Mouse (Mus musculus): ENCODE results near the gene Zfp60.
"Not testable (repeated sequence)": the region's sequence is repeated elsewhere in the genome, so short reads cannot be mapped to it uniquely, and the experiment has no call there.

The Zfp60 gene

GRCm38 (mm10) chr7:27731281-27731883, at the start of gene Zfp60:
TSS of gene Zfp60 (plus strand) at chr7:27731389.
- peak; percentile 84 to 87 for DNase-seq

DNA sequence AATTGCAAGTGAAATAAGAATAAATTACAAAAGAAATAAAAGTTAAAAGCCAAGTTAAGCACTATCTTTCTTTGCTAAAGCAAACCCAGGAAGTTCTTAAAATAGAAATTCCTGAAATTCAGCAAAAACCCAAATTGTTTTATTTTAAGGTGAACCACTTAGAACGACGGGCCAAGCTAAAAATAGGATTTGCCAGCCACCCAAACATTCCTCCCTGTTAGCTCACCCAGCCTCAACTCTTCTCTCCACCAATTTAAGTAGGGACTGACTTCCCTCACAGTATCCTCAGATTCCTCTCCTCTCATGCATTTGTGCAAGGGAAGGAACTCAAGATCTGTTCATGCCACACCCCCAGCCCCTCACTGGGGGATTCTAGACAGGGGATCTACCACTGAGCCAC, 48.0 kb upstream of the Zfp60 start:
- no peak for DNase-seq

DNA sequence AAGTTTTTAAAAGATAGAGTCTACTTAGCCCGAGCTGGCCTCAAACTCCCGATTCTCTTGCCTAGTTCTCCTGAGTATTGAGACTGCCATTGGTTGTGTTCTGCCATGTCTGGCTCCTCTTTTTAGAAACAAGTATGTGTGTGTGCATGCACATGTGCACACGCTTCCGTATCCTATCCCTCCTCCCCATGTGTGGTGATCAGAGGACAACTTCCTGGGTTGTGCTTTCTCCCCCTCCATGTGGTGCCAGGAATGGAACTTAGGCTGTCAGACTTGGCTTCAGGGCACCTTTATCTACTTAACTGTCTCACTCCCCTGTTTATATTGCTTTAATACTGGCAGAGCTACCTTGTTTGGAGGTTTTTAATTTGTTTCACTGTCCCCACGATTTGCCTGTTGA, 46.0 kb upstream of the Zfp60 start:
- no peak for DNase-seq

DNA sequence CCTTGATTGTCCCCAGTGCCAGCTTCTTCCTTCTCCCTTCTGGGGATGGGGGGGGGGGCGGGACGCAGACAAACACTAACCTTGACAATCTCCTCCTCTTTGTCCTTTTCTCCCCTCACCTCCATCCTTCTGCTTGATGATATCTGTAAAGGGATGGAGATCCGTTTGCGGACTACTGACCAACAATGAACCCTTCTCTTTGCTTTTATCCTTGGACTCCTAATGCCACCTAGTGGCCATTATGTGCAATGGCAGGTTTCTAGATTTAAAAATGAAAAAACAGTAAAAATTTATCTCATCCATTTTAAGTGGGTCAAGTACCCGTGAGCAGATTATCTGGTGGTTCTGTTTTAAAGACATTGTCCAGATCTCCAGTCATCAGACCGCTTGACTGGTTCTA, 45.5 kb upstream of the Zfp60 start:
- DNase-seq = no peak

DNA sequence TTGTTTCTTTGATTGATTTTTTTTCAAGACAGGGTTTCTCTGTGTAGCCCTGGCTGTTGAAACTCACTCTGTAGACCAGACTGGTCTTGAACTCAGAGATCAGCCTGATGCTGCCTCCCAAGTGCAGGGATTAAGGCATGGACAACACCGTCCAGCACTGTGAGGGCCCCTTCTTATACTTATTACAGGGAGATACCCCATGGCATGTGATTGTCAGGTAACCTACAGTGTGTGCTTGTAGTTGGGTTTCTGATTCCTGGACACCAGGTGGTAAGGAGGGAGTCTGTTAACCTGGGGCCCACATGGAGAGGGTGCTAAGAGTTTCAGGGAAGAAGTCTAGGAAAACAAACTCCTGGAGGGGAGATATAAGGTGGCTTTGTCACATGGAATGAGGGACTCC, 44.1 kb upstream of the Zfp60 start:
- no peak for DNase-seq

- no peak for DNase-seq
Observed at GRCm38 (mm10) chr7:27687836-27688235, 43.4 kb upstream of the Zfp60 start.

GRCm38 (mm10) chr7:27688246-27688788, 42.9 kb upstream of the Zfp60 start:
- no peak for DNase-seq

DNA sequence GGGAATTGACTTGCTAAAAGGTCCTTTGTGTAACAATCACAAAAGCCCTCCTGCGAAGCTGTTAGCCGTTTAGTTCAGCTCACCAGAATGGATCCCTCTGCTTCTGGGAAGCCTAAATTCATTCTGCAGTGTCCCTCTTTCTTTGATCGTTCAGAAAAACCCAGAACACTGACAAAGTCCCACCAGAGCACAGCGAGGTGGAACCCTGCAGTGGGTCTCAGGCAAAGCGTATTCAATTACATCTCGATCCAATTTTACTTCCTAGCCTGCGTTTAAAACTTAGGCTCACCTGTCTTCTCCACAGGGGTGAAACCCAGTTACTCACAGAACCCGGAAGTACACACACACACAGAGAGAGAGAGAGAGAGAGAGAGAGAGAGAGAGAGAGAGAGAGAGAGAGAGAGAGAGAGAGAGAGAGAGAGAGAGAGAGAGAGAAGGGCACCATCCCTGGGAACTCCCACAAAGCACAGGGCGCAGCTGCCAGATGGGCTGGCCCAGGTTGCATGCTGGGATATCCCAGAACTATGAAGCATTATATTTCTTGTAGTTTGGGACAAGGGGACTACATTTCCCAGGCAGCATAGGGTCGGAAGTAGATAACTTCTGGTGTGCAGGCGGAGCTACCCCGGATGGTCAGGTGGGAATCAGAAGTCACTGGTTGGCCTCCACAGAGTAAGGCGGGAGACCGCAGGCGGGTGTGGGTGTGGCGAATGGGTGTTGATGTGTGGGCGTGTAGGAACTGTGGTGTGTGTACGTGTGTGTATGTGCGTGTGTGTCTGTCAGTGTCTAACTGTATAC, 42.2 kb upstream of the Zfp60 start, which contains the start of gene Zfp607b:
TSS of gene Zfp607b (plus strand) at position 526 of the 798 bp plus-strand sequence.
- DNase-seq = peak; percentile 90 to 91

DNA sequence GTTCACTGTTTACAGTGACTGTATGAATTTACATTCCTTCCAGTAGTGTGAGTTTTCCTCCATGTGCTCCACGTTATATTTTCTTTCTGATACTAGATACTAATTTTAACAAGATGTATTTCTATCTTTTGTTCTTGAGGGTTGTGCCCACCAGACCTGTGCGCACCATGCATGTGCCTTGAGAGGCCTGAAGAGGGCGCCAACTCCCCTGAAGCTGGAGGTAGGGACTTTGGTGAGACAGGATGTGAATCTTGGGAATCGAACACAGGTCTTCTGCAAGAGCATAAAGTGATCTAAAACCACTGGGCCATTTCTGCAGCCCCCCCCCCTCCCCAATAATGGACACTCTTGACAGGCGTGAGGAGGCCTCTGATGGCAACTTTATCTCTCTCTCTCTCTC, 40.1 kb upstream of the Zfp60 start:
- DNase-seq = no peak

DNA sequence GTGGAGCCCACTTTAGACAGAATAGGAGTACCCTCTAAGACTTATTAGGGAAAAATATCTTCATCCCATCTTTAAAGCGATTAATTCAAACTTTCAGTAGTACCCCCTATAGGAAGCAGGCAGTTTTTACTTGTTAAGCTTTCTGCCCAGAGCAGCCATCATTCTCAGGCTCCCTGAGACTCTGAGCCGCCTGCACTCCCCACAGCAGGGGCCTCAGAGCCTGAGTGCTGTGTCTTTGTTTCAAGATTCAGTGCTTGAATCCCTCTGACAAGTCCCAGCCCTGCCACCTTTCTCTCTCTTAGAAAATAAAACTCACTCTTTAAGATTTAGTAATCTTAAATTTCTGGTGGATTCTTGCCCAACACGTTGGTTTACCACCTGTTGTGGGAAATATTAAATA, 34.5 kb upstream of the Zfp60 start:
- DNase-seq = no peak

GRCm38 (mm10) chr7:27710402-27710801, 20.8 kb upstream of the Zfp60 start:
- no peak for DNase-seq

- DNase-seq = no peak
Observed at GRCm38 (mm10) chr7:27721951-27722350, 9.2 kb upstream of the Zfp60 start.

GRCm38 (mm10) chr7:27725566-27726538, 5.3 kb upstream of the Zfp60 start:
- DNase-seq = peak; percentile 47 to 62

- no peak for DNase-seq
Observed at GRCm38 (mm10) chr7:27727471-27727870, 3.7 kb upstream of the Zfp60 start.

DNA sequence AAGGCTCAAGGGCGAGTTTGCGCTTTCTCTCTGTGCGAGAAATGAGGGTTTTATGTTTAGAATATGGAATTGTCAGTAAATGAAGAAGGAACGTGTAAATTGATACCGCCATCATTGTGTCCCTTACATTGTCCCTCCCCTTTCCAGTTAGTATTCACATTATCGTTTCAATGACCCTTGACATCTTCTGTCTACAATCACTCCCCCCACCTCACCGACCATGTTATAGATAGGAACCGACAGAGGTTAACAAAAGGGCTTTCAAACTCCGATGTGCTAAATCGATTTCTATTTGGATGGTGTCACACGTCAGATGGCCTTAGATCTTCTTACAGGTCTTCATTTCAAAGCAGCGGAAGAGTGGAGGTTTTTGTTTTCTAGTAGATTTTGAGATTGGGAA, 757 bp downstream of the Zfp60 start:
- DNase-seq = no peak

DNA sequence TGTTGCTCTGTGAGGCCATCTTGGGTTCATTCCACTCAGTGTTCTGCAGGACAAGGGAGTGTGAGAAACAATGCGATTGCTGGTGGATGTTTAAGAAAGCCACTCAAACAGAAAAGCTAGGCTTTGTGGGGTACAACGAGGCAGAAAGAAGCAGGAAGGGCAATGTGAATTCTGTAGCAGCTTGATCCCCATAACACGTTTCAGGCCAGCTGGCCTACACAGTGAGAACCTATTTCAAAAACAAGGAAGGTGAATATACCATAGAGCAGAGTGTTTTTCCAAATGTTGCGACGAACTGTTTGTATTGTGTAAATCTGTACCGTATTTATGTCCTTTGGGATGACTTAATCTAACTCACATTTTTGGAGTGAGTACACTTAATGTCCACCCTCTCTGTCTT, 1.3 kb downstream of the Zfp60 start:
- no peak for DNase-seq

DNA sequence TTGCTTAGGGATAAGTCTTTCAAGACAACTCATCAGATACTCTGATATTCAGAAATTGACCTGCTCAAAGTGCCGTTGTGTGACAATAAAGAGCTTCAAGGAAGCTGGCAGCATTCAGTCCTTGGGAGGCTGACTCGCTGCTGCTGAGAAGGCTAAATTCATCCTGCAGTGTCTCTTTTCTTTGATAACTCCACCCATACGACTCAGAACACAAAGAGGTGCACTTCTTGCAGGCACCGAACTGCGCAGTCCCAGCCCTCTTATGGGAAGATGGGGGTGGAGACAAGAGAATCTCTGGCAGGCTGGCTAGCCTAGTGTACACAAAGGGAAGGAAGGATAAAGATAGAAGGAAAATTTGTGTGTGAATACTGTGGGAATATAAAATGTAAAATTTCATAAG, 4.3 kb downstream of the Zfp60 start:
- no peak for DNase-seq

DNA sequence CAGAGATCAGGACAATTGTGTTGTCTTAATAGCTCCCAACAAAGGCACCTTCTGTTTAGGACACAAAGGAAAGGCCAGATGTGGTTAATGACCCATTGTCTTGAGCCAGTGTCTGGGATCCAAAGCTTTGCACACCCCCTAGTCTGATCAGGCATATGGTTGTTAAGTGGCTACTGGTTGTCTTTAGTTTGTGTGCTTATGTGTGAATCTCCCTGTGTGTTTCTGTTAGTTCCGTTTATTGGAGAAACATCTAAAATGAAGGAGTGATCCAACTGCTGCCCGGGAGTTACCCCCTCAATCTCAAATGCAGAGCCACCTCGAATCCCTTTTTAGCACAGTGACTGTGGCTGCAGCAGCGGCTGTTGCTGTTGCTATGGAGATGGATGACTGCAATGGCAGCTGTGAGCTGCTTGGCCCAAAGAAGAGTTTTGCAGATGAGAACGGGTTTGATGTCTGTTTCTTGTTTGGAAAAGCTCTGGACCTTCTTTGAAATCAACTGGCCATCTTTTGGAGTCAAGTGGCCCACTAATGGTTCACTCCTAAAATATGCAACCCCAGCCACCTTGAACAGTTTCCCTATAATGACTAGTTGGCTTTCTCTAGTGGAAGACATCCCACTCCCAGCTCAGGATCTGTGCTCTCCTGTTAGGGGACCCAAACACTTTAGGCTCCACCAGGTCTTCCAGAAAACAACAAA, 25.3 kb downstream of the Zfp60 start:
- DNase-seq = no peak

DNA sequence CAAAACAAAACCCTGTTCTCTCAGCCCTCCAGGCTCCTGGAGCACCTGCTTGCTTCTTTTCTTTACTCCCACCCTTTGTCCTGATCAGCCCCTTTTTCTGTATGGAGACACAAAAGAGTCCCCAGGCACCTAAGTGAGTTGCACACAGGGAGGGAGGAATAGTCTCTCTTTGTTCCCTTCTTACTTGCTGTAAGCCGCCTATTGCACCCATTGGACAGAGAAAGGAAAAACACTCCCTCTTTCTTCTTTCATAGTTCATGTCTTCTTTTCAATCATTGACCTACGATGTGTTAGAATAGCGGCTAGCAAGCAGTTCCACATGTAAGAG, 25.8 kb downstream of the Zfp60 start:
- no peak for DNase-seq

- DNase-seq = no peak
Observed at GRCm38 (mm10) chr7:27765176-27765886, 34.1 kb downstream of the Zfp60 start.

DNA sequence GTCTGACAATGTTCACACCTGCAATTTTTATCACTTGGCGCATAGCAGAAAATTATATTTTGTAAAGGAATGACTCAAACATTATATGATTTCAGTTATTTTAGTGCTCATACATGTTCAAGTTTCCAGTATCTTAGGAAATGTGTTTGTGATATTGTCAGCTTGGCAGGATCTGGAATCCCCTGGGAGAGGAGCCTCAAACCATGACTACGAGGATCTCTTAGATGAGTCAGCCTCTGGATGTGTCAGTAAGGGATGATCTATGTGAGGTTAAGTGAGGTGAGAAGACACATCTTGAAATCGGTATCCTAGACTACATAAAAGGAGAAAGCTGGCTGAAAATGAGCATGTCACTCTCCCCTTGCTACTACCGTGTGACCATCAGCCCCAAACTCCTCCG, 58.1 kb downstream of the Zfp60 start:
- DNase-seq = no peak

GRCm38 (mm10) chr7:27793865-27794264, 62.7 kb downstream of the Zfp60 start:
- DNase-seq = not testable (repeated sequence)
